Mouse (Mus musculus): Measurements from ENCODE around the gene Ak8. TPM values are rescaled to one million over a fixed set of nuclear protein-coding genes. Genes with fewer than 3 reads are reported as not detected.

Ak8 gene
- total RNA-seq (2023) = 10 to 100 TPM in 1 of 2 experiments, 1 to 10 TPM in 1; 7.8 to 10.3 TPM

DNA sequence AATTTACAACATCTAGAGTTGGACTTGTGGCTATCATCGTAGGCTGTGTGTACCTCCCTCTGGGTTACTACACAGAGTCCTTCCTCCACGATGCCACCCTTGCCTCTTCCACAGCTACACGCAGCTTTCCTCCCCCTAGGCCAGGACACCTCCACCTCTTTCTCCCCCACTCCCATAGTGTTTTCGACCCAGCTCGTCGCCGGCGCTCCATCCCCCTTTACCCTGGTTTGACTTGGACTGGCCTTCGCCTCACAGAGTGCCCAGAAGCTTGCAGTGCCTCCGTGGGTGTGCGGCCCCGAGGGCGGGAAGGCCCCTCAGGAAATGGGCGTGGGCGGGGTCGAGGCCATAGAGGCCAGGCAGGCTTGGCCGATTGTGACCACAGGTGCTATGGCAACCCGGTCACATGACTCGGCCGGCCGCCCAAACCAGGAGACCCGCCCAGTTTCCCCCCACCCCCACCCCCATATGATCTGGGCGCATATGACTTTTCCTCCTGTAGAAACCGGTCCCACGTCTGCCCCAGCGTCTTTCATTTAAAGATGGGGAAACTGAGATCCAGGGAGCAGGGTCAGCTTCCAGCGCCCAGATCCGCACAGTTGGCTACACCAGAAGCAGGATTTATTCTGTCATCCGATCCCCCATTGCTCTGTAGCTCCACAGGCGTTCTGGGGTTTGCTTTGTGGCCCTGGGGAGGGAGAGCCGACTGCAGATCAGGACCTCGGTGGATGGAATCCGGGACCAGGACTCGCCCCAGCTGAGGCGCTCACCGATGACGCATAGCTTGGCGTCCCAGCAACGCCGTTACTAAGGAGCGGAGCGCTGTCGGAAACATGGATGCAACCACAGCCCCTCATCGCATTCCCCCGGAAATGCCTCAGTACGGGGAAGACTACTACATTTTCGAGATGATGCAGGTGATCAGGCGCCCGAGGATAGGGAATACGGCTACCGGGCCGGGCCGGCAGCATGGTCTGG lies at the start of gene Ak8, which contains the start of gene Spaca9:
Gene Ak8, plus strand, starts transcription at position 804 of the 975 bp plus-strand sequence.
Gene Spaca9, minus strand, starts transcription at position 367 of the 975 bp plus-strand sequence.

DNA sequence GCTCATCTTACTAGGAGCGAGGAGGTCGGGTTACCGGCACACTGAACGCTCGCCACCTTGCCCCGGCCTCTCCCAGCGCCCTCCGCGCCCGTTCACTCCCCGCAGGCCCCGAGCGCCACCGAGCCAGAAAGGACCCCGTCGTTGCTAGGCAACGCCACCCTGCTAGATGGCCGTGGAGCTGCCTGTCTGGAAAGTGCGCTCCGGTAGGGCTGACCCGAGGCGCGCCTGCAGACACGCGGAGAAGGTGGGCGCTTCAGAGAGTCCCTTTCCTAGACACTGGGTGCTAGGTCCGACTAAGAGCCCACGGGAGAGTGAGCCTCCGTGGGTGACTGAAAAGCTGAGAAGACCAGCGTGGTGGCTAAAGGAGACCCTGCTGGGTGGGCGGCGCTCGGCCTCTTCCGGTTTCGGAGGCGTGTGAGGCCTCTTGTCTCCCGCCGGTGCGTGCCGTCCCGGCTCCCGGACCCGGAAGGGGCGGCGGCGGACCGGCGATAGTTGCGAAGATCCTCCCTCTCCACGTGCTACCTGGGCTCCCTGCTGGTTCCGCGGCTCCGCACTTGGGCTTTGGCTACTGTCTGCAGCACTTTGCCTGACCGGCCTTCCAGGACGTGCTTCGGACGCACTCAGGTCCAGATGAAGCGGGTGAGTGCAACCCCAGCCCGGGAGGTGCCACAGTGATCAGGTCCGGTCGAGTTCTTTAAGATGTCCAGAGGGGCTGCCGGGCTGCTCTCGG lies 140.4 kb downstream of the Ak8 start, which contains the start of the genes Gtf3c4 and Ddx31:
Gene Gtf3c4, minus strand, starts transcription at position 139 of the 730 bp plus-strand sequence.
Gene Ddx31, plus strand, starts transcription at position 185 of the 730 bp plus-strand sequence.

Other genes starting within 250 kb of the Ak8 start
- gene 1700007K13Rik, start 233.8 kb upstream of the Ak8 start, total RNA-seq (2023) = not detected
- 10 to 100 TPM; 21.9 to 22.0 TPM for gene Mrps2, start 232.1 kb upstream of the Ak8 start, total RNA-seq (2023)
- 10 to 100 TPM; 68.7 to 79.5 TPM for gene Gbgt1, start 203.3 kb upstream of the Ak8 start, total RNA-seq (2023)
- 10 to 100 TPM; 22.0 to 30.8 TPM for gene Gm10134, start 194.1 kb upstream of the Ak8 start, total RNA-seq (2023)
- 10 to 100 TPM; 30.8 to 31.5 TPM for gene Ralgds, start 187.0 kb upstream of the Ak8 start, total RNA-seq (2023)
- gene Cel, start 136.8 kb upstream of the Ak8 start, total RNA-seq (2023) = under 1 TPM; 0.47 to 0.49 TPM
- 10 to 100 TPM; 23.6 to 28.6 TPM for gene Gtf3c5, start 116.4 kb upstream of the Ak8 start, total RNA-seq (2023)
- 1 to 10 TPM; 2.8 to 3.5 TPM for gene Gfi1b, start 78.2 kb upstream of the Ak8 start, total RNA-seq (2023)
- 10 to 100 TPM; 30.2 to 31.9 TPM for gene Tsc1, start 58.9 kb upstream of the Ak8 start, total RNA-seq (2023)
- 10 to 100 TPM in 1 of 2 experiments, 1 to 10 TPM in 1; 9.1 to 13.3 TPM for gene Spaca9, start 437 bp upstream of the Ak8 start, total RNA-seq (2023)
- 10 to 100 TPM; 11.7 to 12.6 TPM for gene Gtf3c4, start 140.2 kb downstream of the Ak8 start, total RNA-seq (2023)
- gene Ddx31, start 140.2 kb downstream of the Ak8 start, total RNA-seq (2023) = 10 to 100 TPM; 10.5 to 13.7 TPM
- gene Barhl1, start 216.5 kb downstream of the Ak8 start, total RNA-seq (2023) = not detected